Mouse (Mus musculus) CH12.LX (cell line): ENCODE data around the gene Rab1b.

Experiments used
- CHD2 ChIP-seq: IDR thresholded peaks from 2 replicates; pipeline ENCODE4 v1.6.1; 2011; ENCODE audit warnings: low read length, improper control_type of control experiment
- CTCF ChIP-seq, 2 experiments: IDR thresholded peaks in 1 of 2; conservative IDR thresholded peaks in 1 of 2; 2 replicates each; pipeline ENCODE4 v1.5.1; 2011 to 2012; ENCODE audit warnings: low read depth in 2 of 2, low read length in 2 of 2, improper control_type of control experiment in 1 of 2, inconsistent platforms in 1 of 2, mild to moderate bottlenecking in 1 of 2, moderate library complexity in 1 of 2
- JUN ChIP-seq: IDR thresholded peaks from 2 replicates; pipeline ENCODE4 v1.6.1; 2011; ENCODE audit warnings: low read depth, mild to moderate bottlenecking, low read length, improper control_type of control experiment, moderate library complexity; ENCODE audit not compliant: insufficient read depth
- KAT2A ChIP-seq: IDR thresholded peaks from 2 replicates; pipeline ENCODE4 v1.6.1; 2012; ENCODE audit warnings: low read length, improper control_type of control experiment, inconsistent platforms; ENCODE audit not compliant: insufficient replicate concordance
- MAZ ChIP-seq: IDR thresholded peaks from 2 replicates; pipeline ENCODE4 v1.6.1; 2012; ENCODE audit warnings: low read depth, mild to moderate bottlenecking, inconsistent platforms, low read length, improper control_type of control experiment, moderate library complexity
- MXI1 ChIP-seq: IDR thresholded peaks from 2 replicates; pipeline ENCODE4 v1.6.1; 2011; ENCODE audit warnings: mild to moderate bottlenecking, low read depth, low read length, improper control_type of control experiment
- POLR2A ChIP-seq: IDR thresholded peaks from 2 replicates; pipeline ENCODE4 v1.6.1; 2011; ENCODE audit warnings: low read depth, mild to moderate bottlenecking, improper control_type of control experiment, low read length
- TBP ChIP-seq: conservative IDR thresholded peaks from 2 replicates; pipeline ENCODE4 v1.6.1; 2011; ENCODE audit warnings: low read depth, low read length, improper control_type of control experiment
- USF1 ChIP-seq: IDR thresholded peaks from 2 replicates; pipeline ENCODE4 v1.6.1; 2014; ENCODE audit warnings: low read depth, mild to moderate bottlenecking, inconsistent platforms, low read length, improper control_type of control experiment
- ZNF384 ChIP-seq: IDR thresholded peaks from 2 replicates; pipeline ENCODE4 v1.6.1; 2012; ENCODE audit warnings: low read depth, low read length, improper control_type of control experiment, inconsistent platforms

DNA sequence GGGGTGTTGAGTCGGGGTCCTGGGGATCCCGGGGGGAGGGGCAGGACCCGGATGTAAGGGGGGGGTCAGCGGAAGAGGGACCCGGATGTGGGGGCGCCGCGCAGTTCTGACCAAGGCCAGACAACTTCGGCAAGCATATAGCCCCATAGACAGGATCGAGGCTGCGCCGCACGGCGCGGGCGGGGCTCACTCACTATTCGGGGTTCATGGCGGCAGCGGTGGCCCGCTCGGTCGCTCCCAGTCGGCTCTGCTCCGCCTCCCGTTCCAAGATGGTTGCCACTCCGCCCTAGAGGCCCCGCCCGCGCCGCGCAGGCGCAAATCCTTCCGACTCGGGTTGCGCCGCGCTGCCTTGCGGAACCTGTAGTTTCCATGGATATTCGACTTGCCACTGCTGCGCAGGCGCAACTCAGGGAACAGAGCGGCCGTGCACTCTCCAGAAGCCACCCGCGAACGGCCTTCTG lies at the start of gene Rab1b:
- TF ChIP-seq POLR2A (peak; percentile 79), CTCF (conservative IDR thresholded peaks at IDR 0.05 in 1 of 2, IDR thresholded peaks at IDR 0.05 in 1 of 2; ENCODE audit: low read depth in 2 of 2, low read length in 2 of 2) (no peak), MAZ (peak; percentile 95), KAT2A (peak; percentile 88; the same call in 1 of the 2 replicates), ZNF384 (no peak), CHD2 (peak; percentile 56; the same call in 1 of the 2 replicates), JUN (no peak), MXI1 (no peak; the same call in 1 of the 2 replicates), TBP (no peak), USF1 (no peak)
